Mouse (Mus musculus) lung, postnatal 0 days (tissue): ENCODE measurements around the gene Stk17b. TPM values are rescaled to one million over a fixed set of nuclear protein-coding genes. Genes with fewer than 3 reads are reported as not detected.
"Not testable (repeated sequence)": the region's sequence is repeated elsewhere in the genome, so short reads cannot be mapped to it uniquely, and the experiment has no call there.

Experiments
- ATAC-seq: fragments of 200-750 bp; cut with Nextera tagmentation; 2 replicates; pipeline ENCODE4 v1.8.0; 2017; ENCODE audit warnings: moderate library complexity
- DNase-seq: peaks from one replicate; pipeline ENCODE4 v3.0.0-alpha.2; 2016; ENCODE audit warnings: low spot score
- H3K27ac ChIP-seq: fragments of 300-500 bp; sonication (generic); 2 replicates; pipeline ENCODE4 v1.5.1; 2014; ENCODE audit warnings: antibody characterized with exemption, mild to moderate bottlenecking, low read length, mixed read lengths
- H3K27me3 ChIP-seq: fragments of 300-500 bp; sonication (generic); replicated peaks from 2 replicates; pipeline ENCODE4 v1.6.1; 2014; ENCODE audit warnings: low read length, mixed read lengths; ENCODE audit not compliant: insufficient read depth
- H3K36me3 ChIP-seq: fragments of 300-500 bp; sonication (generic); 2 replicates; pipeline ENCODE4 v1.6.1; 2014; ENCODE audit warnings: low read length, mixed read lengths; ENCODE audit not compliant: insufficient read depth
- H3K4me1 ChIP-seq: fragments of 300-500 bp; sonication (generic); 2 replicates; pipeline ENCODE4 v1.6.1; 2014; ENCODE audit warnings: antibody characterized with exemption, low read depth, low read length, mixed read lengths; ENCODE audit not compliant: insufficient read depth
- H3K4me2 ChIP-seq: fragments of 300-500 bp; sonication (generic); replicated peaks from 2 replicates; pipeline ENCODE4 v1.6.1; 2014; ENCODE audit warnings: low read depth, mild to moderate bottlenecking, low read length, moderate library complexity, mixed read lengths
- H3K4me3 ChIP-seq: fragments of 300-500 bp; sonication (generic); 2 replicates; pipeline ENCODE4 v1.5.1; 2014; ENCODE audit warnings: low read depth, low read length
- H3K9ac ChIP-seq: fragments of 300-500 bp; sonication (generic); replicated peaks from 2 replicates; pipeline ENCODE4 v1.6.1; 2014; ENCODE audit warnings: low read depth, mild to moderate bottlenecking
- H3K9me3 ChIP-seq: fragments of 300-500 bp; sonication (generic); 2 replicates; pipeline ENCODE4 v1.6.1; 2016; ENCODE audit warnings: low read length, mixed read lengths
- CTCF ChIP-seq: IDR thresholded peaks from 2 replicates; pipeline ENCODE4 v1.5.1; 2016; ENCODE audit warnings: antibody characterized with exemption, mild to moderate bottlenecking
- EP300 ChIP-seq: IDR thresholded peaks from 2 replicates; pipeline ENCODE4 v1.6.1; 2016; ENCODE audit warnings: antibody characterized with exemption, mild to moderate bottlenecking, control low read depth
- WGBS: fragments of 180-500 bp; shearing (Covaris S2); extraction: QIAGEN DNeasy Blood & Tissue Kit; methylation state at CpG from one replicate; pipeline ENCODE4 v1.1.7; 2014; 5-methylcytosine and 5-hydroxymethylcytosine counted together
- polyA plus RNA-seq: library from polyadenylated mRNA; unstranded; fragments of >200 nt; fragmentation: Nextera tagmentation; extraction: Ambion mirVana; gene quantifications from 2 replicates; pipeline ENCODE4 v1.2.1, GENCODE M21; 2015

Stk17b gene
- polyA plus RNA-seq, 1 experiment from 2014 or later: 16.3 TPM

DNA sequence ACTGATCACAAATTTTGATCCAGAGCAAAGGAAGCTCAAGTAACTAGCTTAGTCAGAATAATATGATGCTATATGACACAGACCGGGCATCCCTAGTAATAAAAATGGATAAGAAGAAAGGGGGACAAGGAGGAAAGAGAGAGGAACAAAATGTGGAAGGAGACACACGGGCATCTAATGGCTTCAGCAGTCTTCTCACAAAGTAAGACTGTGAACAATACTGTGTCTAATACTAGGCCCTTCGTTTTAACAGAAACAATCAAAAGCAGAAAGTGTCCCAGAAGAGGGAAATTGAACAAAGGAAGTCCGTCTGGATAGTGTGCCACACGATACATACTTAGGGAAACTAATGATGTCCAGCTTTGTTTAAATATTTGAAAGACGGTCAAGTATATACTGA is 10.0 kb downstream of the Stk17b start:
- no peak for ATAC-seq
- 67% methylated on average over 6 of the region's 6 CpGs for WGBS
- no peak overlapping the region for H3K4me3 ChIP-seq
- TF ChIP-seq CTCF (no peak), EP300 (no peak)
- H3K4me2 ChIP-seq: no peak overlapping the region
- H3K9ac ChIP-seq: no peak overlapping the region
- no peak overlapping the region for H3K27ac ChIP-seq
- no peaks in the 10 kb centered on the region for H3K4me1 ChIP-seq
- H3K9me3 ChIP-seq: no peaks in the 10 kb centered on the region
- no peaks in the 10 kb centered on the region for H3K27me3 ChIP-seq
- DNase-seq: no peak
- H3K36me3 ChIP-seq: no peaks in the 10 kb centered on the region

DNA sequence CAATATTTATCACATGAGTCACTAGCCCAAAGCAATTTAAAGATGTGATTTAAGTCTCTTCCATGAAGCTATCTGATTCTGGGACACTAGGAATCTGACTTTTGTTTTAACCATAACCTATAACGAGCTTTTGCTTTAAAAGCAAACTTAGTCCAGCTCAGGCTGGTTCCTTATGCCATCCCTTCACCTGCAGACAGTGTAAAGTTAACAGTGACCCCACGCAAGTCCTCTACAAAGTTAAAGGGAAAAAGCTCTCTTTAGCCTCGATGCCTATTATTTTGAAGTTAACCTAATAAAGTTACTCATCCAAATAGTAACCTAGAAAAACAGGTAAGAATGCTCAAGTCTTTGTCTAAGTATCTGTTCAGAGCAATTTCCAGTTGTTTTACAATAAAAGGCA is 10.5 kb downstream of the Stk17b start:
- H3K4me3 ChIP-seq: no peak overlapping the region
- H3K36me3 ChIP-seq: no peaks in the 10 kb centered on the region
- no peak overlapping the region for H3K9ac ChIP-seq
- no peaks in the 10 kb centered on the region for H3K9me3 ChIP-seq
- no peaks in the 10 kb centered on the region for H3K27me3 ChIP-seq
- DNase-seq (no peak), ATAC-seq (no peak)
- H3K4me1 ChIP-seq: no peaks in the 10 kb centered on the region
- no peak overlapping the region for H3K4me2 ChIP-seq
- H3K27ac ChIP-seq: no peak overlapping the region
- WGBS: 88% methylated on average over 3 of the region's 3 CpGs
- no peak for TF ChIP-seq CTCF
- TF ChIP-seq EP300: no peak

DNA sequence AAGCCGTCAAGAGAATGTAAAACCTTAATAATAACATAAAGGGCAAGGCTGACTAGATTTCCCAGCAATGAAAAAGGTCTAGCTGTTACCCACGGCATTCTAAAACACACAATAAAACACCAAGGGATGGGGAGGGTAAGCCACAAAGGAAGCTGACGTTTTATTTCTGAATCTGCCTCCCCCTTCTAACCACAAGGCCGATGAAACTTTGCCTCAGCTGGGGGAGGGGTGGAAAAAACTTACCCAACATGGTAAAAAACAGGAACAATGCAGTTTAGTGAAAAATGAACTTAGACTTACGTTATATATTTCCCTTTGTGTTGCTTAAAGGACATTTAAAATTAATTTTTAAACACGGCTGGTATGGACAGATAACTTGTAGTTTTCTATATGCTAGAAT is 11.0 kb downstream of the Stk17b start:
- Histone ChIP-seq H3K9me3 (no peaks in the 10 kb centered on the region), H3K4me1 (no peaks in the 10 kb centered on the region), H3K4me3 (no peak overlapping the region), H3K36me3 (no peaks in the 10 kb centered on the region), H3K9ac (no peak overlapping the region), H3K27ac (no peak overlapping the region), H3K4me2 (no peak overlapping the region), H3K27me3 (no peaks in the 10 kb centered on the region)
- ATAC-seq (no peak), DNase-seq (peak; percentile 52)
- WGBS: 70% methylated on average over 6 of the region's 6 CpGs
- TF ChIP-seq EP300: peak; percentile 47
- TF ChIP-seq CTCF: no peak

DNA sequence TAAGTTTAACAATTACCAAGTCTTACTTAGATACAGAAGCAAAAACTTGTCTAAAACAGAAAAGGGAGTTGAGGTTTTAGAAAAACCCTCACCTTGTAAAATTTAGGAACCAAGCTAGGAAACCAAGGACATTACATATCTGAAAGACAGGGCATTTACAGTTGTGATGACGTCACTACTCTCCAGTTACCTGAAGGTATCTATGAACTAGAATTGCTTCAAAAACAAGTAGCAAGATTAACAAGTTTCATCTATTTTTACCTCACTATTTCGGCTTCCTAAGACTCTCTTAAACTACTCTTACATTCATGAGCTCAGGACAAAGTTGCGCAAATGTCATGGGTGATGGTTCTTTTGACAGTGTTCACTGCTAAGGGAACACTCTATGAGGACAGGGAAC is 12.1 kb downstream of the Stk17b start:
- no peak overlapping the region for H3K4me3 ChIP-seq
- H3K4me1 ChIP-seq: no peaks in the 10 kb centered on the region
- H3K9ac ChIP-seq: no peak overlapping the region
- H3K27ac ChIP-seq: no peak overlapping the region
- H3K27me3 ChIP-seq: no peaks in the 10 kb centered on the region
- WGBS: 75% methylated on average over 3 of the region's 3 CpGs
- no peak overlapping the region for H3K4me2 ChIP-seq
- no peaks in the 10 kb centered on the region for H3K36me3 ChIP-seq
- no peak for ATAC-seq
- no peaks in the 10 kb centered on the region for H3K9me3 ChIP-seq
- DNase-seq: no peak
- TF ChIP-seq EP300 (no peak), CTCF (no peak)

DNA sequence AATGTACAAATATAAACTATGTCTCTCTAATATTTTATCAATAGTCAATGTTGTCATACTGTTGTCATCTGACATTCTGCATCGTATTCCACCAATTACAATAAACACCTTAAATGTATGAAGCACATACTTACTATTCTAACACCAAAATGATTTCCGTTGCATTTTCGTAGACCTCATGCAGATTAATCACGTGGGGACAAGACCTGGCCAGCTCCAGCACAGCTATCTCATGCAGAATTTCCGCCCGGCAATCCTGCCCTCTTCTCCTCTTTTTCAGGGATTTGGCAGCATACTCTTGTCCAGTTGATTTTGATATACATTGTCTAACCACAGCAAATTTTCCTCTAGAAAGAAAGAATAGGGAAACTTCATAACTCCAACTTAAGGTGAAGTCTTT is 13.5 kb downstream of the Stk17b start:
- ATAC-seq (no peak), DNase-seq (no peak)
- Histone ChIP-seq H3K36me3 (no peaks in the 10 kb centered on the region), H3K4me2 (no peak overlapping the region), H3K27ac (no peak overlapping the region), H3K9me3 (no peaks in the 10 kb centered on the region), H3K9ac (no peak overlapping the region), H3K4me3 (no peak overlapping the region), H3K27me3 (no peaks in the 10 kb centered on the region), H3K4me1 (no peaks in the 10 kb centered on the region)
- TF ChIP-seq CTCF: no peak
- no peak for TF ChIP-seq EP300
- WGBS: 90% methylated on average over 6 of the region's 6 CpGs

DNA sequence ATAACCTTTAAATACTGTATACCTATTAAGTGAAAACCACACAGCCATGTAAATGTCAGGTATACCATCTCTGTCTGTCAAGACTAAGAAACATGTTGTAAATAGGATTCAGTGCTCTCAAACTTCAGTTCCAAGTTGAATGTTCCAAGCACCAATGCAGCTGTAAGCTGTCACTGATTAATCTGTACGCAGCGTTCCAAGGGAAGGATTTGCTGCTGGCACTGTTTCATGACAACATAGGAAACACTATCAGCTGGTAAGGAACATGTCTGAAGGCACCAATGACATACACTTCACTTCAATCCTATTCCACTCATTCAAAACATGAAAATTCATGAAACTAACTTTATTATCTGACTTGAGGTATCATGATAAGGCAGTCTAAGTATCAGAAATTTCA is 18.9 kb downstream of the Stk17b start:
- no peaks in the 10 kb centered on the region for H3K27me3 ChIP-seq
- H3K9ac ChIP-seq: no peak overlapping the region
- peaks cover 8% of the 10 kb centered on the region; the same call in 1 of the 2 replicates for H3K36me3 ChIP-seq
- H3K4me2 ChIP-seq: no peak overlapping the region
- H3K9me3 ChIP-seq: no peaks in the 10 kb centered on the region
- no peak overlapping the region for H3K27ac ChIP-seq
- TF ChIP-seq EP300 (no peak), CTCF (no peak)
- WGBS: 51% methylated on average over 2 of the region's 2 CpGs
- no peaks in the 10 kb centered on the region for H3K4me1 ChIP-seq
- no peak for ATAC-seq
- H3K4me3 ChIP-seq: no peak overlapping the region
- no peak for DNase-seq

DNA sequence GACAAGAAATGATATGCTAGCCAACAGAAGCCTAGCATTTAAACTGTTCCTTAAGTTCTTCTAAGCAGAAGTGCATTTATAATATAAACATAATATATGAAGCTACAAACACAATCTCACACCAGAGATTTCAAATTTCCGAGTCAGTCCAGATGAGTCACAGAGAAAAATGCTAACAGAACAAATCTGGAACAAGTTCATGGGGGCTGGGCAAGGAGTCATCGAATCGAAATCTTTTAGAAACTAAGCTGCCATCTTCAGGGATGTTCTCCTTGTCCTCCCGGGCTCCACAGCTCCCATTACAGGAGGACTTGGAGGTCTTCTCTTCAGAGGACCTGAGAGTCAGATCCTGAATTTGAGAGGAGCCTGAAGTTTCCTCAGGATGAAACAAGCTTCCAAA is 27.7 kb downstream of the Stk17b start:
- H3K9ac ChIP-seq: no peak overlapping the region
- no peaks in the 10 kb centered on the region for H3K27me3 ChIP-seq
- no peak for TF ChIP-seq EP300
- no peak for TF ChIP-seq CTCF
- H3K4me2 ChIP-seq: no peak overlapping the region
- H3K4me1 ChIP-seq: no peaks in the 10 kb centered on the region
- H3K9me3 ChIP-seq: no peaks in the 10 kb centered on the region
- ATAC-seq: no peak
- no peak for DNase-seq
- no peak overlapping the region for H3K27ac ChIP-seq
- 80% methylated on average over 4 of the region's 4 CpGs for WGBS
- no peak overlapping the region for H3K4me3 ChIP-seq
- H3K36me3 ChIP-seq: peaks cover 4% of the 10 kb centered on the region; the same call in 1 of the 2 replicates

DNA sequence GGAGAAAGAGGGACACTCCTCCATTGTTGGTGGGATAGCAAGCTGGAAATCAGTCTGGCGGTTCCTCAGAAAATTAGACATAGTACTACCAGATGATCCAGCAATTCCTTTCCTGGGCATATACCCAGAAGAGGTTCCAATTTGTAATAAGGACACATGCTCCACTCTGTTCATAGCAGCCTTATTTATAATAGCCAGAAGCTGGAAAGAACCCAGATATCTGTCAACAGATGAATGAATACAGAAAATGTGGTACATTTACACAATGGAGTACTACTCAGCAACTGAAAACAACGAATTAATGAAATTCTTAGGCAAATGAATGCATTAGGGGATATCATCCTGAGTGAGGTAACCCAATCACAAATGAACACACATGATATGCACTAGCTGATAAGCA is 31.5 kb downstream of the Stk17b start:
- 92% methylated on average over 2 of the region's 2 CpGs for WGBS

More for the DNA sequence above, 31.5 kb downstream of the Stk17b start:
- H3K4me3 ChIP-seq, DNase-seq, H3K4me2 ChIP-seq, H3K27me3 ChIP-seq, H3K9ac ChIP-seq, H3K9me3 ChIP-seq, H3K36me3 ChIP-seq, ATAC-seq, H3K27ac ChIP-seq, H3K4me1 ChIP-seq: not testable (repeated sequence)
